26 mouse cellular contexts compared by ENCODE assay signal in genomic region chr7:75504524-75504923, GRCm38 (mm10). TPM values are rescaled to one million over a fixed set of nuclear protein-coding genes. Genes with fewer than 3 reads are reported as not detected.
DNase-seq lines count a peak whose midpoint lies in the region; ATAC-seq lines count a peak whose summit lies in the region.
"Had no signal": no experiment of that assay in that cellular context is flagged by ENCODE, and none has a peak within 500 bp of the region (broad histone marks: within the 10 kb centered on the region; RNA-seq: fewer than 3 reads in every experiment).

No protein-coding gene starts in this region.

- 32% methylated on average over 2 of the region's 2 CpGs for WGBS in heart, embryonic 12.5 days
- WGBS in intestine, embryonic 16.5 days: 54% methylated on average over 2 of the region's 2 CpGs

- no peaks in the 10 kb centered on the region for H3K27me3 ChIP-seq in heart, embryonic 12.5 days (replicated peaks)
- no peaks in the 10 kb centered on the region for H3K27me3 ChIP-seq in intestine, embryonic 16.5 days (replicated peaks; ENCODE audit: control insufficient read depth, insufficient read depth, low read length)
- H3K27me3 ChIP-seq: CH12.LX; forebrain, embryonic 13.5 days; heart, embryonic 15.5 days; hindbrain, embryonic 12.5 days; hindbrain, embryonic 15.5 days had no signal

- no peaks in the 10 kb centered on the region for H3K36me3 ChIP-seq in heart, embryonic 12.5 days
- no peaks in the 10 kb centered on the region for H3K36me3 ChIP-seq in intestine, embryonic 16.5 days (ENCODE audit: control insufficient read depth, insufficient read depth, low read length)
- H3K36me3 ChIP-seq: forebrain, embryonic 10.5 days; G1E; heart, embryonic 10.5 days; heart, embryonic 15.5 days; hindbrain, embryonic 12.5 days; hindbrain, embryonic 15.5 days had no signal

- no peak overlapping the region for H3K9ac ChIP-seq in heart, embryonic 12.5 days
- no peak overlapping the region for H3K9ac ChIP-seq in intestine, embryonic 16.5 days (ENCODE audit: low read depth, low read length)
- H3K9ac ChIP-seq: forebrain, embryonic 13.5 days; heart, embryonic 15.5 days; hindbrain, embryonic 12.5 days; hindbrain, embryonic 15.5 days had no signal

- no peak for DNase-seq in heart, postnatal 4 days
- DNase-seq in retina, postnatal 1 day: peak; percentile 60
- no peak for DNase-seq in left cerebral cortex, adult 11 months (ENCODE audit: low spot score)
- DNase-seq in right cerebral cortex, postnatal 10 days (ENCODE audit: low spot score in 2 of 2): no peak
- DNase-seq: adrenal gland, adult 8-10 months; adrenal gland, postnatal 25 days; B cell, adult 2 months; cerebellum, adult 18-20 months; cerebellum, adult 9-10 months; cerebellum, postnatal 14 days; gastrocnemius, postnatal 10 days; gastrocnemius, postnatal 36 days; heart, adult 2 months; heart, postnatal 10 days had no signal

- peaks cover 44% of the 10 kb centered on the region for H3K4me1 ChIP-seq in heart, embryonic 12.5 days (replicated peaks)
- peaks cover 19% of the 10 kb centered on the region for H3K4me1 ChIP-seq in intestine, embryonic 16.5 days (ENCODE audit: control insufficient read depth, insufficient read depth, low read length)
- H3K4me1 ChIP-seq: forebrain, embryonic 13.5 days; hindbrain, embryonic 12.5 days; hindbrain, embryonic 15.5 days had no signal

- H3K4me3 ChIP-seq in heart, embryonic 12.5 days: no peak overlapping the region
- no peak overlapping the region for H3K4me3 ChIP-seq in intestine, embryonic 16.5 days (ENCODE audit: low read length)
- H3K4me3 ChIP-seq: forebrain, embryonic 10.5 days; forebrain, embryonic 13.5 days; heart, adult 2 months; heart, embryonic 10.5 days; heart, embryonic 15.5 days; hindbrain, embryonic 12.5 days; hindbrain, embryonic 15.5 days had no signal

- H3K4me2 ChIP-seq in heart, embryonic 12.5 days: no peak overlapping the region
- no peak overlapping the region for H3K4me2 ChIP-seq in intestine, embryonic 16.5 days (ENCODE audit: low read depth, low read length)
- H3K4me2 ChIP-seq: forebrain, embryonic 13.5 days; heart, embryonic 15.5 days; hindbrain, embryonic 12.5 days; hindbrain, embryonic 15.5 days had no signal

- peak; percentile 51; the same call in 1 of the 2 replicates for ATAC-seq in heart, embryonic 12.5 days (ENCODE audit: insufficient number of reproducible peaks, low FRiP score)
- ATAC-seq in intestine, embryonic 16.5 days: peak; percentile 24; the same call in 1 of the 2 replicates
- ATAC-seq: activated CD4-positive, CD25-positive, alpha-beta regulatory T cell, adult 4 months; forebrain, embryonic 13.5 days; forebrain, embryonic 16.5 days had no signal

- H3K9me3 ChIP-seq in heart, embryonic 12.5 days (replicated peaks): no peaks in the 10 kb centered on the region
- H3K9me3 ChIP-seq in intestine, embryonic 16.5 days (ENCODE audit: control insufficient read depth, low read length): no peaks in the 10 kb centered on the region
- H3K9me3 ChIP-seq: forebrain, embryonic 10.5 days; forebrain, embryonic 13.5 days; G1E; heart, embryonic 10.5 days; heart, embryonic 15.5 days; hindbrain, embryonic 12.5 days; hindbrain, embryonic 15.5 days had no signal

- no peak overlapping the region for H3K27ac ChIP-seq in heart, embryonic 12.5 days (ENCODE audit: poor library complexity, severe bottlenecking)
- H3K27ac ChIP-seq in intestine, embryonic 16.5 days (ENCODE audit: low read length): no peak overlapping the region
- H3K27ac ChIP-seq: forebrain, embryonic 10.5 days; forebrain, embryonic 13.5 days; heart, adult 2 months; heart, embryonic 10.5 days; heart, embryonic 15.5 days; hindbrain, embryonic 12.5 days; hindbrain, embryonic 15.5 days had no signal

RNA-seq across cellular contexts. Expression of gene Akap13, which starts 49.2 kb away (rescaled TPM):
- 66.9 and 73.2 TPM in 2 replicates for polyA plus RNA-seq in heart, embryonic 12.5 days (2016; fragmentation: Nextera tagmentation; extraction: Ambion mirVana)
- 100 to 1,000 TPM; 110 to 113 TPM for total RNA-seq in heart, postnatal 4 days (2021)
- polyA plus RNA-seq in intestine, embryonic 16.5 days (2015; fragmentation: Nextera tagmentation; extraction: Ambion mirVana): 22.1 and 24.9 TPM in 2 replicates
